Mouse (Mus musculus) urinary bladder, postnatal 14 days (tissue): ENCODE data around the gene Prss29.
A peak's percentile ranks its signal among the peaks of the same experiment; 100 is the strongest.

Experiments used
- DNase-seq: peaks from one replicate; pipeline ENCODE4 v3.0.0; 2021; ENCODE audit warnings: low spot score

The Prss29 gene

GRCm38 (mm10) chr17:25345462-25345861 is 27.0 kb downstream of the Prss29 start, which contains the start of gene Tpsab1:
TSS of gene Tpsab1 (minus strand) at chr17:25345562.
- no peak for DNase-seq

DNA sequence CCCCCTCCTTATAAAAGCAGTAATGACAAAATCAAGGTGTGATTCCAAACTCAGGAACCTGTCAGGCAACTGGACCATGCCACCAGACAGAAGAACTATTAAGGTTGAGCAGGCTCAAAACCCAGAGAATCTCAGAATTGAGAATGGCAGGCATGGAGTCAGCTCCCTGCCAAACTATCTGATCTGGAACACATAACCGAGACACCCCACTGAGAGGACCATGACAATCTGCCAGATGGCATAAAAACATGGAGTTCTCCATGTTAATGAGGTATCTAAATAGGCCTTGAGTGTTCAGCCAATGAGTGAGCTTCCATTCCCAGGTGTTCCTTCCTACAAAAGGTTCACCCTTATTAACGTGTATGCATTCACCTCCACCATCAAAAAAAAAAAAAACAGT is 42.8 kb downstream of the Prss29 start:
- no peak for DNase-seq

DNA sequence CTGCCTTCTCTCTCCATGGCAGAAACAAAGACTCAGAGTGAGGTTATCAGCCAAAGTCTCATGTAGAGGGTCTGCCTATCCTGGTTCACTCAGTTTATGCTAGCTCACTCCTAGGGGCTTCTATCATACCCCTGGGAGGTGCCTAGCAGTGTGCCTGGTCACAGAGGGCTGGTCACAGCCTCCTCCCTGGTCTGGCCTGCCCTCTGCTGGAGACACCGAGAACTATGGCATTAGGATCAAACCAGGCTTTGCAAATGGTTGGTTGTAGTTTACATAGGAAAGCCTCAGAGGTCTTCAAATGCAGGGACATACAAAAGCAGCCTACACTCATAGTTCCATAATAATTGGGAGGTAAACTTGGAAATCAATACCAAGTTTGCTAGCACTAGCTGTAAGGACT is 45.3 kb downstream of the Prss29 start:
- DNase-seq = peak; percentile 50

DNA sequence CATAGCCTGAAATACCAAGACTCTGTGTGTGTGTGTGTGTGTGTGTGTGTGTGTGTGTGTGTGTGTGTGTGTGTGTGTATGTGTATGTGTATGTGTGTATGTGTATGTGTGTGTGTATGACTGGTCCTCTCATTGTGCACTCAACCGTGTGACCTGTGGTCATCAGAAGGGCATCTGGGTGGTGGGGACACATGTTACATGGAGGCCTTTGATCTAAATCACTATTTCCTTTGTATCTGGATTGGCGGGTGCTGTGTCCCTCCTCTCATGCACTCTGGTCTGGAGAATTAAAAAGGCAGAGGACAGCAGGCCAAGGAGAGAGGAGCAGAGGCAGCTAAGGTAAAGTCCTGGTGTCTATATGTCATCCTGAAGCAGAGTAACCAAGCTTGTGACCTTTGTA is 47.6 kb downstream of the Prss29 start, which contains the start of gene Tpsb2:
Gene Tpsb2, plus strand, starts transcription at position 301 of the 400 bp plus-strand sequence.
- DNase-seq = no peak

- DNase-seq = no peak
Measured at GRCm38 (mm10) chr17:25368973-25369372, 50.5 kb downstream of the Prss29 start, which contains the start of gene Tpsg1. TSS of gene Tpsg1 (plus strand) at chr17:25369273.
